Mouse (Mus musculus): ENCODE measurements at regions not wholly inside any gene's neighbourhood (a gene's known extent, or its start where the extent isn't known, plus 50 kb on each side); places are given as distances from the start of the nearest gene placed in this dataset.

DNA sequence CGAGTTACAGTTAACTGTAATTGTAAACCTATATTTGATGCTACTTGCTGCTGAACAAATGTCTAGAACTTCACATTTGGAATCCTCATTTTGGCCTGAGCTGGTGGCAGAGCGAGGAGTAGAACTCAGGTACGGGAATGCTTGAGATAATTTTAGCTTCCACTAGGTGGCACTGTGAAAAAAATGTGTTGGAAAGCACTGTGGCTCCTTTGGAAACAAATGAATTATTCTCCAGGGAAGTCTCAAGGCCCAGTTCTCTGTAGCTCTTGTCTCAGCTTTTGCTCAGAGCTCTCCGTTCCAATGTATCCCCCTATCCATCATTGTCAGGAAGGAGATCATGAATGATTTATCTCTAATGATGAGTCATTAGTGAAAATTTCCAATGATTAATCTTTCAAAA lies 114.7 kb upstream of the Kcna4 start:
- H3K9ac ChIP-seq (ENCODE audit: low read length): no peak overlapping the region
- H3K4me1 ChIP-seq (replicated peaks; ENCODE audit: control insufficient read depth, insufficient read depth, low read length): no peaks in the 10 kb centered on the region
- no peaks in the 10 kb centered on the region for H3K36me3 ChIP-seq (ENCODE audit: control insufficient read depth, insufficient read depth, low read length)
- no peak for ATAC-seq (ENCODE audit: low read depth)
- H3K4me3 ChIP-seq (ENCODE audit: low read length): no peak overlapping the region
- no peak overlapping the region for H3K27ac ChIP-seq (ENCODE audit: low read length)
- no peak overlapping the region for H3K4me2 ChIP-seq (ENCODE audit: low read depth, low read length)
- no peaks in the 10 kb centered on the region for H3K9me3 ChIP-seq (ENCODE audit: control insufficient read depth, low read length)
- 52% methylated on average over 4 of the region's 4 CpGs for WGBS
- no peaks in the 10 kb centered on the region for H3K27me3 ChIP-seq (ENCODE audit: control insufficient read depth, insufficient read depth, low read depth, low read length)

GRCm38 (mm10) chr2:107183066-107183465 lies 107.4 kb upstream of the Kcna4 start:
- Histone ChIP-seq H3K4me1 (replicated peaks; ENCODE audit: control insufficient read depth, insufficient read depth, low read length) (no peaks in the 10 kb centered on the region), H3K4me3 (ENCODE audit: low read length) (no peak overlapping the region), H3K36me3 (ENCODE audit: control insufficient read depth, insufficient read depth, low read length) (no peaks in the 10 kb centered on the region), H3K9me3 (ENCODE audit: control insufficient read depth, low read length) (no peaks in the 10 kb centered on the region), H3K4me2 (ENCODE audit: low read depth, low read length) (no peak overlapping the region), H3K27me3 (ENCODE audit: control insufficient read depth, insufficient read depth, low read depth, low read length) (no peaks in the 10 kb centered on the region), H3K27ac (ENCODE audit: low read length) (no peak overlapping the region), H3K9ac (ENCODE audit: low read length) (no peak overlapping the region)
- 76% methylated on average over 6 of the region's 6 CpGs for WGBS
- no peak for ATAC-seq (ENCODE audit: low read depth)

GRCm38 (mm10) chr2:107184864-107185263 lies 105.6 kb upstream of the Kcna4 start:
- no peak overlapping the region for H3K9ac ChIP-seq (ENCODE audit: low read length)
- H3K36me3 ChIP-seq (ENCODE audit: control insufficient read depth, insufficient read depth, low read length): no peaks in the 10 kb centered on the region
- no peaks in the 10 kb centered on the region for H3K4me1 ChIP-seq (replicated peaks; ENCODE audit: control insufficient read depth, insufficient read depth, low read length)
- no peak overlapping the region for H3K4me2 ChIP-seq (ENCODE audit: low read depth, low read length)
- no peak for ATAC-seq (ENCODE audit: low read depth)
- WGBS: 48% methylated on average over 3 of the region's 3 CpGs
- no peaks in the 10 kb centered on the region for H3K27me3 ChIP-seq (ENCODE audit: control insufficient read depth, insufficient read depth, low read depth, low read length)
- H3K9me3 ChIP-seq (ENCODE audit: control insufficient read depth, low read length): no peaks in the 10 kb centered on the region
- H3K27ac ChIP-seq (ENCODE audit: low read length): no peak overlapping the region
- no peak overlapping the region for H3K4me3 ChIP-seq (ENCODE audit: low read length)

DNA sequence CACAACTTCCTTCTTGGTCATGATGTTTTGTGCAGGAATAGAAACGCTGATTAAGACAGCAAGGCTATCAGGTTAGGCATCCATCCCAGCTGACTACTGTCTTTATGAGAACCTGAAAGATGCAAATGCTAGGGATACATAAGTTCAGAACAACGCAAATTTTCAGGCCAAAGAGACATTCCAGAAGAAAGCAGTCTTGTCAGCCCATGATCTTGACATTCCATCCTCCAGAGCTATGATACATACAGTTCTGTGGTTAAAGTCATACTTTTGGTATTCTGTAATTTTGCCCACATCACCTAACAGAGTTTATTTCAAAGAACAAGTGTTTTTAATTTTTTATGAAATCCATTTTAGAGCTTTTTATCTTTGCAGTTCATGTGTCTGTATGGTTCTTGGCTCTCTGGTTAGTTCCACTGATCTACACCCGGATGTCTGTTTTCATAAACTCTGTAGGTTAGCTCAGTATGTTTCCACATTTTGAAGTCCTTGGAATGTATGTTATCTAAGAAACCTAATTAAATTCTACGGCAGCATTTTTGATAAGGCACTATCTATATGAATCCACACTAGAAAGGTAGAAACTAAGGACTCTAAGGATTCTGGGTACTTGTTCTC lies 88.5 kb upstream of the Kcna4 start:
- H3K27ac ChIP-seq (ENCODE audit: low read length): no peak overlapping the region
- H3K9me3 ChIP-seq (ENCODE audit: control insufficient read depth, low read length): no peaks in the 10 kb centered on the region
- ATAC-seq (ENCODE audit: low read depth): no peak
- 75% methylated on average over 4 of the region's 4 CpGs for WGBS
- H3K4me1 ChIP-seq (replicated peaks; ENCODE audit: control insufficient read depth, insufficient read depth, low read length): no peaks in the 10 kb centered on the region
- no peak overlapping the region for H3K9ac ChIP-seq (ENCODE audit: low read length)
- no peaks in the 10 kb centered on the region for H3K36me3 ChIP-seq (ENCODE audit: control insufficient read depth, insufficient read depth, low read length)
- no peak overlapping the region for H3K4me2 ChIP-seq (ENCODE audit: low read depth, low read length)
- no peaks in the 10 kb centered on the region for H3K27me3 ChIP-seq (ENCODE audit: control insufficient read depth, insufficient read depth, low read depth, low read length)
- no peak overlapping the region for H3K4me3 ChIP-seq (ENCODE audit: low read length)

GRCm38 (mm10) chr2:107202474-107202858 lies 88.0 kb upstream of the Kcna4 start:
- Histone ChIP-seq H3K4me3 (ENCODE audit: low read length) (no peak overlapping the region), H3K36me3 (ENCODE audit: control insufficient read depth, insufficient read depth, low read length) (no peaks in the 10 kb centered on the region), H3K4me1 (replicated peaks; ENCODE audit: control insufficient read depth, insufficient read depth, low read length) (no peaks in the 10 kb centered on the region), H3K27ac (ENCODE audit: low read length) (no peak overlapping the region), H3K9me3 (ENCODE audit: control insufficient read depth, low read length) (no peaks in the 10 kb centered on the region), H3K9ac (ENCODE audit: low read length) (no peak overlapping the region), H3K27me3 (ENCODE audit: control insufficient read depth, insufficient read depth, low read depth, low read length) (no peaks in the 10 kb centered on the region), H3K4me2 (ENCODE audit: low read depth, low read length) (no peak overlapping the region)
- WGBS: 55% methylated on average over 3 of the region's 3 CpGs
- no peak for ATAC-seq (ENCODE audit: low read depth)

GRCm38 (mm10) chr2:107221544-107221943 lies 68.9 kb upstream of the Kcna4 start:
- no peak overlapping the region for H3K4me3 ChIP-seq (ENCODE audit: low read length)
- WGBS: 56% methylated on average over 1 of the region's 1 CpGs
- no peaks in the 10 kb centered on the region for H3K36me3 ChIP-seq (ENCODE audit: control insufficient read depth, insufficient read depth, low read length)
- no peaks in the 10 kb centered on the region for H3K27me3 ChIP-seq (ENCODE audit: control insufficient read depth, insufficient read depth, low read depth, low read length)
- no peak overlapping the region for H3K27ac ChIP-seq (ENCODE audit: low read length)
- H3K9me3 ChIP-seq (ENCODE audit: control insufficient read depth, low read length): no peaks in the 10 kb centered on the region
- H3K4me1 ChIP-seq (replicated peaks; ENCODE audit: control insufficient read depth, insufficient read depth, low read length): no peaks in the 10 kb centered on the region
- no peak overlapping the region for H3K9ac ChIP-seq (ENCODE audit: low read length)
- H3K4me2 ChIP-seq (ENCODE audit: low read depth, low read length): no peak overlapping the region
- no peak for ATAC-seq (ENCODE audit: low read depth)

GRCm38 (mm10) chr2:107224679-107225078 lies 65.8 kb upstream of the Kcna4 start:
- Histone ChIP-seq H3K4me1 (replicated peaks; ENCODE audit: control insufficient read depth, insufficient read depth, low read length) (no peaks in the 10 kb centered on the region), H3K9ac (ENCODE audit: low read length) (no peak overlapping the region), H3K9me3 (ENCODE audit: control insufficient read depth, low read length) (no peaks in the 10 kb centered on the region), H3K27ac (ENCODE audit: low read length) (no peak overlapping the region), H3K27me3 (ENCODE audit: control insufficient read depth, insufficient read depth, low read depth, low read length) (no peaks in the 10 kb centered on the region), H3K4me3 (ENCODE audit: low read length) (no peak overlapping the region), H3K4me2 (ENCODE audit: low read depth, low read length) (no peak overlapping the region), H3K36me3 (ENCODE audit: control insufficient read depth, insufficient read depth, low read length) (no peaks in the 10 kb centered on the region)
- ATAC-seq (ENCODE audit: low read depth): no peak
- WGBS: 64% methylated on average over 2 of the region's 2 CpGs

DNA sequence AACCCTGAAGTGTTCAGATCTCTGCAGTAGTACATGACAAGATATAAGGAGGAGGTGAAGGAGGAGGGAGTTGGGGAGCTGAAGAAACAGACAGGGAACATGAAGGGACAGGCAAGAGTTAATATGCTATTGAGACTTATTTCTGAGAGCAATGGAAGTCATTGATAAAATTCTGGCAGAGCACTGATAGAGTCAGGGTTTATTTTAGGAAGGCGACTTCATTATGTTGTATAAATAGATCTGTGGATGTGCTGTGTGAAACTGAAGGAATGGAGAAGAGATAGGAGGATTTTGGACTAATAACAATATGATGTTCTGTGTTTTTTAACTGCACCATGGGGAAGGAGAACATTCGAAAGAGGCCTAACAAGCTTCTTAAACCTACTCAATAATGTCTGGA lies 63.0 kb upstream of the Kcna4 start:
- WGBS: 53% methylated on average over 2 of the region's 2 CpGs
- Histone ChIP-seq H3K4me2 (ENCODE audit: low read depth, low read length) (no peak overlapping the region), H3K27ac (ENCODE audit: low read length) (no peak overlapping the region), H3K27me3 (ENCODE audit: control insufficient read depth, insufficient read depth, low read depth, low read length) (no peaks in the 10 kb centered on the region), H3K4me3 (ENCODE audit: low read length) (no peak overlapping the region), H3K9me3 (ENCODE audit: control insufficient read depth, low read length) (no peaks in the 10 kb centered on the region), H3K4me1 (replicated peaks; ENCODE audit: control insufficient read depth, insufficient read depth, low read length) (no peaks in the 10 kb centered on the region), H3K9ac (ENCODE audit: low read length) (no peak overlapping the region), H3K36me3 (ENCODE audit: control insufficient read depth, insufficient read depth, low read length) (no peaks in the 10 kb centered on the region)
- ATAC-seq (ENCODE audit: low read depth): no peak

DNA sequence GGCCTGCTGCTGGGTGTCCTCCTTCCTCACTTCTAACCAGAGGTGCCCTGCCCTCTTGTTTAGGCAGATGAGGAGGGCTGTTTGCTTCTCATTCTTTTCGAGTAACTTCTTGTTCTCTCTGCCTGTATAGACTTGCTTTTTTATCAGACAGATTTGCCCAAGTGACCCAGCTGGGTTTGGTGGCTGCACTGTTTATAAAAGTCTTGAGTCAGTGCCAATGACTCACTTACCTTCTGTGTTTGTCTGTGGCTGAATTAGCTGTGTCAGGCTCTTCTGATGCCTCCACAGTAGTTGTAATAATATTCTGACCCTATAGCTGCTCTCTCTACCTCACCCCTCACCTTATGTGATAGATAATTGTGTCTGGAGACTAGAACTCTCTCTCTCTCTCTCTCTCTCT lies 62.2 kb upstream of the Kcna4 start:
- ATAC-seq (ENCODE audit: low read depth): no peak
- no peaks in the 10 kb centered on the region for H3K4me1 ChIP-seq (replicated peaks; ENCODE audit: control insufficient read depth, insufficient read depth, low read length)
- WGBS: 38% methylated on average over 1 of the region's 1 CpGs

DNA sequence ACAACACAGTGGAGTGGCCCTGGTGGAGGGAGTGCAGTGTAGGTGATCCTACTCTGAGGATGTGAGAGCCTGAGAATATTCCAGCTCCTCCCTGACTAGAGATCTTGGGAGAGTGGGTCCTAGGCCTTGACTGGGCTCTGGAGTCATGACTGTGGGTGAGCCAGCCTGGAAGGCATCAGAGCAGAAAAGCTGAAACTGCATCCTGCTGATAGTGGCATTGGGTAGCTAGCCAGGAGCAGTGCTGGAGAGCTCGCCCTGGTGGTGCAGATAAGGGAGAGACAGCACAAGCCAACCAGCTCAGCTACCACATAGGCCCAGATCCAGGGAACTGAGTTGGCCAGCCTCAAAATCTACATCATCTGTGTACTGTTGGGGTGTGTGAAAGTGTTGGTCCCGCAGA lies 58.8 kb upstream of the Kcna4 start:
- no peaks in the 10 kb centered on the region for H3K9me3 ChIP-seq (ENCODE audit: control insufficient read depth, low read length)
- H3K27me3 ChIP-seq (ENCODE audit: control insufficient read depth, insufficient read depth, low read depth, low read length): no peaks in the 10 kb centered on the region
- H3K36me3 ChIP-seq (ENCODE audit: control insufficient read depth, insufficient read depth, low read length): no peaks in the 10 kb centered on the region
- no peak overlapping the region for H3K4me3 ChIP-seq (ENCODE audit: low read length)
- 77% methylated on average over 2 of the region's 2 CpGs for WGBS
- H3K4me2 ChIP-seq (ENCODE audit: low read depth, low read length): no peak overlapping the region
- H3K27ac ChIP-seq (ENCODE audit: low read length): no peak overlapping the region
- H3K9ac ChIP-seq (ENCODE audit: low read length): no peak overlapping the region
- ATAC-seq (ENCODE audit: low read depth): no peak
- H3K4me1 ChIP-seq (replicated peaks; ENCODE audit: control insufficient read depth, insufficient read depth, low read length): no peaks in the 10 kb centered on the region

More for the DNA sequence above, 62.2 kb upstream of the Kcna4 start:
- Histone ChIP-seq H3K4me3 (ENCODE audit: low read length) (no peak overlapping the region), H3K36me3 (ENCODE audit: control insufficient read depth, insufficient read depth, low read length) (no peaks in the 10 kb centered on the region), H3K27ac (ENCODE audit: low read length) (no peak overlapping the region), H3K9ac (ENCODE audit: low read length) (no peak overlapping the region), H3K9me3 (ENCODE audit: control insufficient read depth, low read length) (no peaks in the 10 kb centered on the region), H3K27me3 (ENCODE audit: control insufficient read depth, insufficient read depth, low read depth, low read length) (no peaks in the 10 kb centered on the region), H3K4me2 (ENCODE audit: low read depth, low read length) (no peak overlapping the region)
